In the genomic region with DNA sequence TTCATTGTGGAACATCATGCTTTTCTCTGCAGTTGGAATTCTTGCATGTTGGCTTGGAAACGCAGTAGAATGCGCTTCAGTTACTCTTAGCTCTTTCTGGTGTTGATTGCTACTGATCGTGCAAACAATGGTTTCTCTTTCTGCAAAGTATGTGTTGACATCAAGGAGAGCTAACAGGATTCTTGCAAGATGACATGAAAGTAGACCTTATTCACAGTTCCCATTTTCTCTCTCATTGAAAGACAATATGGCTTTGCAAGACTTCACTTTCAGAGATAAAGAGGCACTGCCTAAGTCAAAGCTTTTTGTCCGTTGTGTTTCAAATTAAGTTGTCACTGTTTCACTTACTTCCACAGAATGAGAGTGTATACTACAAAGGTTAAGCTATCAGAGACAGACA, we compare ENCODE assay signal across 21 mouse cellular contexts.
"Had no signal": no experiment of that assay in that cellular context is flagged by ENCODE, and none has a peak within 500 bp of the region (broad histone marks: within the 10 kb centered on the region; RNA-seq: fewer than 3 reads in every experiment).

No protein-coding gene starts in this region.

- H3K36me3 ChIP-seq: midbrain, embryonic 10.5 days; midbrain, embryonic 12.5 days; neural tube, embryonic 13.5 days; stomach, embryonic 15.5 days had no signal

- H3K9me3 ChIP-seq: midbrain, embryonic 10.5 days; midbrain, embryonic 12.5 days; neural tube, embryonic 13.5 days; neural tube, embryonic 15.5 days; stomach, embryonic 15.5 days had no signal

- H3K4me1 ChIP-seq: midbrain, embryonic 12.5 days; neural tube, embryonic 15.5 days; stomach, embryonic 15.5 days had no signal

- H3K27me3 ChIP-seq: midbrain, embryonic 12.5 days; neural tube, embryonic 13.5 days; neural tube, embryonic 15.5 days; stomach, embryonic 15.5 days had no signal

- H3K4me2 ChIP-seq: lung, embryonic 14.5 days; midbrain, embryonic 12.5 days; neural tube, embryonic 13.5 days; neural tube, embryonic 15.5 days; stomach, embryonic 15.5 days had no signal

- H3K9ac ChIP-seq: lung, embryonic 14.5 days; midbrain, embryonic 12.5 days; neural tube, embryonic 13.5 days; neural tube, embryonic 15.5 days; stomach, embryonic 15.5 days had no signal

- H3K4me3 ChIP-seq: midbrain, embryonic 10.5 days; midbrain, embryonic 12.5 days; myocyte; neural tube, embryonic 13.5 days; neural tube, embryonic 15.5 days; stomach, embryonic 15.5 days had no signal

- ATAC-seq: midbrain, embryonic 16.5 days had no signal

- DNase-seq: lung, adult 18-20 months; lung, embryonic 14.5 days; lung, postnatal 10 days; lung, postnatal 4 days; midbrain, embryonic 14.5 days; retina, postnatal 1 day; right cerebral cortex, adult 18-20 months; right cerebral cortex, postnatal 25 days; right cerebral cortex, postnatal 4 days; spleen, adult 18-20 months; thymus, adult 2 months; thymus, postnatal 25 days; thymus, postnatal 4 days had no signal

- H3K27ac ChIP-seq: midbrain, embryonic 10.5 days; midbrain, embryonic 12.5 days; neural tube, embryonic 13.5 days; neural tube, embryonic 15.5 days; stomach, embryonic 15.5 days; stomach, postnatal 0 days had no signal
